Mouse (Mus musculus): ENCODE measurements around the gene St6galnac3. TPM values are rescaled to one million over a fixed set of nuclear protein-coding genes. Genes with fewer than 3 reads are reported as not detected.

Gene St6galnac3
- polyA plus RNA-seq, 1 experiment from 2014 or later = 34.4 TPM

DNA sequence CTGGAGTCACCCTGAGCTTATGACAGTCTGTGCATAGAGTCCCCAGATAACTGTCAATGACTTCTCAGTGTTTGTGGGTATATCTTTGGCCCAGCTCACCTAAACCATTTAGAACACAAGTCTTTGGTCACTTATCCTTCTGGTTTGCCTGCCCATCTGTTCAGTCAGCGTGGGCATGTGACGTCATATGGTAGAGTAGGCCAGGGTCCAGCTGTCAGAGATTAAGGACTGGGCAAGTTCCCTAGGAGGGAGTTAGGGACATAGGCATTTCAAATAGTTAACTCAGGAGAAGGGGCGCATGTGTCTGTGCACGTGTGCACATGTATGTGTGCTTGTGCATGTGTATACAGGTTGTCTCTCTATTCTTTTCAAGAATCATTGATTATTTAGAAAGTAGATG, 554.8 kb downstream of the St6galnac3 start:
- no peak for ATAC-seq (replicated peaks; ENCODE audit: low FRiP score, low read depth)

DNA sequence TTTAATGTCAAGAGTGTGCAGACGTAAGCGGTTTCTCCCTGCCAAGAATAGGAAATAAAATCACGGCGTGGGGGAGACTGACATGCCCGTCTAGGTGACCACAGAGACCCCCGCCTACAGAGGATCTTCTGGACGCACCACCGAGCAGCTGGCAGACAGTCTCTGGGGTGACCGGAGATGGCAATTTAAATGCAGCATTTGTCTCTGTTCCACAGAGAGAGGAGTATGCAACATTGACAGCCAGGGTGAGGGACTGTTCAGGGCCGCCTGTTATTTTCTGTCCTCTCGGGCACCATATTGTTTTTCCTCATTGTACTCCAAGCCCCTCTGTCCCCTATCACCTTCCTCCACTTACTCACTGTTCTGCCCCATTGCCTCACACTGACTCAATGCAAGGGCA, 555.2 kb downstream of the St6galnac3 start:
- ATAC-seq (replicated peaks; ENCODE audit: low FRiP score, low read depth) (no peak), DNase-seq (ENCODE audit: low spot score) (peak; percentile 12)
- no peaks in the 10 kb centered on the region for H3K27me3 ChIP-seq (ENCODE audit: insufficient read depth, low read length)
- no peaks in the 10 kb centered on the region for H3K4me1 ChIP-seq (replicated peaks; ENCODE audit: insufficient read depth, low read length)
- no peak overlapping the region for H3K9ac ChIP-seq (ENCODE audit: low read depth, low read length)
- no peak overlapping the region for H3K4me3 ChIP-seq (replicated peaks; ENCODE audit: low read depth, low read length)
- WGBS = 47% methylated on average over 11 of the region's 11 CpGs
- H3K27ac ChIP-seq = no peak overlapping the region
- H3K4me2 ChIP-seq (ENCODE audit: low read length) = no peak overlapping the region
- H3K36me3 ChIP-seq (ENCODE audit: insufficient read depth, low read length) = no peaks in the 10 kb centered on the region
- no peak for TF ChIP-seq CTCF (IDR thresholded peaks at IDR 0.05; ENCODE audit: low read depth)
- H3K9me3 ChIP-seq (replicated peaks; ENCODE audit: low read length) = no peaks in the 10 kb centered on the region

More for the DNA sequence above, 554.8 kb downstream of the St6galnac3 start:
- Histone ChIP-seq H3K36me3 (ENCODE audit: insufficient read depth, low read length) (no peaks in the 10 kb centered on the region), H3K27ac (no peak overlapping the region), H3K4me1 (replicated peaks; ENCODE audit: insufficient read depth, low read length) (no peaks in the 10 kb centered on the region), H3K4me2 (ENCODE audit: low read length) (no peak overlapping the region), H3K4me3 (replicated peaks; ENCODE audit: low read depth, low read length) (no peak overlapping the region), H3K9me3 (replicated peaks; ENCODE audit: low read length) (no peaks in the 10 kb centered on the region), H3K9ac (ENCODE audit: low read depth, low read length) (no peak overlapping the region), H3K27me3 (ENCODE audit: insufficient read depth, low read length) (no peaks in the 10 kb centered on the region)
- 95% methylated on average over 4 of the region's 4 CpGs for WGBS
- DNase-seq (ENCODE audit: low spot score) = no peak
- no peak for TF ChIP-seq CTCF (IDR thresholded peaks at IDR 0.05; ENCODE audit: low read depth)

DNA sequence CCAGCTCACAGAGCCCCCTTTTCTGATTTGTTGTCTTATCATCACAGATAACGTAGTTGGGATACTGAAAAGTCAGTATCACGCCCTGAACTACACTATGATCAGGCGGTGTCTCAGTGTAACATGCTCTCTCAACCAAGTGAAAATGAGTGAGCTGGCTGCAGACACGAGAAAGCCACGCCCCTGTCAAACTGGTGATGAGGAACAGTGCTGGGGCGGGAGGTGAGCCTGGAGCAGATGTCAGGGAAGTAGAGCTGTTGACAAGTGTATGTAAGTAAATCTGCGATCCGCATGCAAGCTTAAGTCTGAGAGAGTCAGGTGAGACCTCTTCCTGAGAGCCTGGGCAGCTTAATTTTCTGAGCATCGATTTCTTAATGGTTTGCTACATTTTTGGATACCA, 563.3 kb downstream of the St6galnac3 start:
- no peak overlapping the region for H3K27ac ChIP-seq
- WGBS = 38% methylated on average over 9 of the region's 9 CpGs
- DNase-seq (ENCODE audit: low spot score) (peak; percentile 16), ATAC-seq (replicated peaks; ENCODE audit: low FRiP score, low read depth) (no peak)
- H3K4me3 ChIP-seq (replicated peaks; ENCODE audit: low read depth, low read length) = no peak overlapping the region
- TF ChIP-seq CTCF (IDR thresholded peaks at IDR 0.05; ENCODE audit: low read depth) = no peak
- no peaks in the 10 kb centered on the region for H3K36me3 ChIP-seq (ENCODE audit: insufficient read depth, low read length)
- H3K4me2 ChIP-seq (ENCODE audit: low read length) = no peak overlapping the region
- H3K4me1 ChIP-seq (replicated peaks; ENCODE audit: insufficient read depth, low read length) = no peaks in the 10 kb centered on the region
- no peaks in the 10 kb centered on the region for H3K27me3 ChIP-seq (ENCODE audit: insufficient read depth, low read length)
- H3K9ac ChIP-seq (ENCODE audit: low read depth, low read length) = no peak overlapping the region
- H3K9me3 ChIP-seq (replicated peaks; ENCODE audit: low read length) = no peaks in the 10 kb centered on the region

DNA sequence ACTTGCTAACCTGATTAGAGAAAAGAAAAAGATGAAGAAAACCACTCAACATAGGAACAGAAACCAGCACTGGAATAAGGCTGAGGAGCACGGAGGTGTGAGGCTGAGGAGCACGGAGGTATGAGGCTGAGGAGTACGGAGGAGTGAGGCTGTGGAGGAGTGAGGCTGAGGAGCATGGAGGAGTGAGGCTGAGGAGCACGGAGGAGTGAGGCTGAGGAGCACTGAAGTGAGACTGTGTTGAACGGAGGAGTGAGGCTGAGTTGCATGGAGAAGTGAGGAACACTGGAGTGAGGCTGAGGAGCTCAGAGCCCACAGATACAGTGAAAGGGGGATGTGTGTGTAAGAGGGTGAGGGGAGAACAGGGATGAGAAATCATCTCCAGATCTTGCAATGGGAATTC, 564.3 kb downstream of the St6galnac3 start:
- 58% methylated on average over 5 of the region's 5 CpGs for WGBS
- Histone ChIP-seq H3K27me3 (ENCODE audit: insufficient read depth, low read length) (no peaks in the 10 kb centered on the region), H3K9me3 (replicated peaks; ENCODE audit: low read length) (no peaks in the 10 kb centered on the region), H3K4me3 (replicated peaks; ENCODE audit: low read depth, low read length) (no peak overlapping the region), H3K9ac (ENCODE audit: low read depth, low read length) (no peak overlapping the region), H3K27ac (no peak overlapping the region), H3K4me1 (replicated peaks; ENCODE audit: insufficient read depth, low read length) (no peaks in the 10 kb centered on the region), H3K36me3 (ENCODE audit: insufficient read depth, low read length) (no peaks in the 10 kb centered on the region), H3K4me2 (ENCODE audit: low read length) (no peak overlapping the region)
- DNase-seq (ENCODE audit: low spot score) (no peak), ATAC-seq (replicated peaks; ENCODE audit: low FRiP score, low read depth) (no peak)
- TF ChIP-seq CTCF (IDR thresholded peaks at IDR 0.05; ENCODE audit: low read depth) = no peak

DNA sequence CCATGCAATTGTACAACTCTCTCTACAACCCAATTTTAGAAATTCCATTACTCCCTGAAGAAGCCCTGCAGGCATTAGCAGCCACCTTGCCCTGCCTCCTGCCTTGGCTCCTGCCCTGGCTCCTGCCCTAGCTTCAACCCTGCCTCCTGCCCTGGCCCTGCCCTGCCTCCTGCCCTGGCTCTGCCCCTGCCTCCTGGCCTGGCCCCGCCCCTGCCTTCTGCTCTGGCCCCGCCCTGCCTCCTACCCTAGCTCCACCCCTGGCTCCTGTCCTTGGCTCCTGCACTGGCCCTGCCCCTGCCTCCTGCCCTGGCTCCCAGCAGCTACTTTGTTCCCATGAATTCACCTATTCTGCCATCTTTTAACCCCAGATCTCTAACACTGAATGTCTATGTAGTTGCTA, 576.1 kb downstream of the St6galnac3 start:
- Histone ChIP-seq H3K4me2 (ENCODE audit: low read length) (no peak overlapping the region), H3K9ac (ENCODE audit: low read depth, low read length) (no peak overlapping the region), H3K36me3 (ENCODE audit: insufficient read depth, low read length) (no peaks in the 10 kb centered on the region), H3K4me1 (replicated peaks; ENCODE audit: insufficient read depth, low read length) (no peaks in the 10 kb centered on the region), H3K27me3 (ENCODE audit: insufficient read depth, low read length) (no peaks in the 10 kb centered on the region), H3K4me3 (replicated peaks; ENCODE audit: low read depth, low read length) (no peak overlapping the region), H3K27ac (no peak overlapping the region), H3K9me3 (replicated peaks; ENCODE audit: low read length) (no peaks in the 10 kb centered on the region)
- DNase-seq (ENCODE audit: low spot score) = peak; percentile 12
- no peak for TF ChIP-seq CTCF (IDR thresholded peaks at IDR 0.05; ENCODE audit: low read depth)
- WGBS = 22% methylated on average over 2 of the region's 2 CpGs
- ATAC-seq (replicated peaks; ENCODE audit: low FRiP score, low read depth) = peak; percentile 59; the same call in 1 of the 2 replicates

Small RNA genes lying within 50 kb of the gene (microRNA-seq; reads per million reads assigned to microRNA genes)
- gene Gm27405 = not detected

Other genes with a start within 250 kb of the St6galnac3 start
- not detected in 2 replicates for gene Asb17, start 119.0 kb upstream of the St6galnac3 start, polyA plus RNA-seq (2015; fragmentation: Nextera tagmentation; extraction: Ambion mirVana)
- 0.08 and 0.09 TPM in 2 replicates for gene Msh4, start 181.0 kb upstream of the St6galnac3 start, polyA plus RNA-seq (2015; fragmentation: Nextera tagmentation; extraction: Ambion mirVana)
- 54.6 and 55.0 TPM in 2 replicates for gene Rabggtb, start 187.8 kb upstream of the St6galnac3 start, polyA plus RNA-seq (2015; fragmentation: Nextera tagmentation; extraction: Ambion mirVana)
- gene Acadm, start 219.5 kb upstream of the St6galnac3 start, polyA plus RNA-seq (2015; fragmentation: Nextera tagmentation; extraction: Ambion mirVana) = 280 and 299 TPM in 2 replicates
- 0.29 and 0.39 TPM in 2 replicates for gene Slc44a5, start 248.3 kb upstream of the St6galnac3 start, polyA plus RNA-seq (2015; fragmentation: Nextera tagmentation; extraction: Ambion mirVana)

Data from kidney, postnatal 0 days (tissue).